Mouse (Mus musculus) heart, adult 8-10 months (tissue): ENCODE data around the gene Gm11639. TPM values are rescaled to one million over a fixed set of nuclear protein-coding genes. Genes with fewer than 3 reads are reported as not detected.
"Not testable (repeated sequence)": the region's sequence is repeated elsewhere in the genome, so short reads cannot be mapped to it uniquely, and the experiment has no call there.

Source experiments
- DNase-seq: peaks from one replicate; pipeline ENCODE4 v3.0.0; 2022; ENCODE audit warnings: low spot score
- total RNA-seq, 4 experiments: library from RNA; stranded (reverse); gene quantifications; 2 replicates each; pipeline ENCODE4 v1.2.4; 2022

Gm11639 gene
- total RNA-seq, 4 experiments from 2014 or later: 0.03 TPM

- not testable (repeated sequence) for DNase-seq
Measured at GRCm38 (mm10) chr11:105112448-105112847, 426.9 kb downstream of the Gm11639 start.

GRCm38 (mm10) chr11:105117814-105118213 is 432.3 kb downstream of the Gm11639 start:
- DNase-seq: no peak

GRCm38 (mm10) chr11:105120551-105121061 is 435.1 kb downstream of the Gm11639 start:
- no peak for DNase-seq

- DNase-seq: not testable (repeated sequence)
Measured at GRCm38 (mm10) chr11:105121792-105122191, 436.3 kb downstream of the Gm11639 start.

- peak; percentile 10 for DNase-seq
Measured at GRCm38 (mm10) chr11:105123986-105124385, 438.5 kb downstream of the Gm11639 start.

GRCm38 (mm10) chr11:105125735-105126519 is 440.4 kb downstream of the Gm11639 start, which contains the start of gene Mettl2:
Gene Mettl2 (plus strand): TSS chr11:105126425.
- DNase-seq: peak; percentile 72

- no peak for DNase-seq
Measured at GRCm38 (mm10) chr11:105126520-105127029, 441.1 kb downstream of the Gm11639 start.

- no peak for DNase-seq
Measured at GRCm38 (mm10) chr11:105135692-105136091, 450.2 kb downstream of the Gm11639 start.

- not testable (repeated sequence) for DNase-seq
Measured at GRCm38 (mm10) chr11:105137255-105137654, 451.7 kb downstream of the Gm11639 start.

GRCm38 (mm10) chr11:105140512-105140911 is 455.0 kb downstream of the Gm11639 start:
- DNase-seq: not testable (repeated sequence)

GRCm38 (mm10) chr11:105141115-105141514 is 455.6 kb downstream of the Gm11639 start:
- no peak for DNase-seq

GRCm38 (mm10) chr11:105143564-105143963 is 458.1 kb downstream of the Gm11639 start:
- DNase-seq: no peak

GRCm38 (mm10) chr11:105144084-105144483 is 458.6 kb downstream of the Gm11639 start:
- DNase-seq: no peak

- no peak for DNase-seq
Measured at GRCm38 (mm10) chr11:105144508-105145210, 459.2 kb downstream of the Gm11639 start.

- DNase-seq: no peak
Measured at GRCm38 (mm10) chr11:105145211-105145610, 459.7 kb downstream of the Gm11639 start.

- no peak for DNase-seq
Measured at GRCm38 (mm10) chr11:105146593-105146992, 461.1 kb downstream of the Gm11639 start, which contains the start of gene Gm10842. Gene Gm10842 (plus strand): TSS chr11:105146893.

- DNase-seq: no peak
Measured at GRCm38 (mm10) chr11:105149353-105149752, 463.8 kb downstream of the Gm11639 start.

GRCm38 (mm10) chr11:105149766-105150165 is 464.3 kb downstream of the Gm11639 start:
- no peak for DNase-seq

- DNase-seq: no peak
Measured at GRCm38 (mm10) chr11:105150691-105151090, 465.2 kb downstream of the Gm11639 start.

GRCm38 (mm10) chr11:105151226-105152016 is 465.9 kb downstream of the Gm11639 start:
- DNase-seq: no peak

- no peak for DNase-seq
Measured at GRCm38 (mm10) chr11:105152017-105152300, 466.5 kb downstream of the Gm11639 start.
